Mouse (Mus musculus): ENCODE data around the gene Haao.
A peak's percentile ranks its signal among the peaks of the same experiment; 100 is the strongest.

Haao gene

GRCm38 (mm10) chr17:83847815-83848214, at the start of gene Haao:
Gene Haao, minus strand, starts transcription at chr17:83847963.
- DNase-seq, result no peak

- DNase-seq, result no peak
These were observed 49.6 kb upstream of the Haao start for GRCm38 (mm10) chr17:83897361-83897799.

GRCm38 (mm10) chr17:83896723-83897122, 49.0 kb upstream of the Haao start:
- DNase-seq, result peak; percentile 19

GRCm38 (mm10) chr17:83895321-83895770, 47.6 kb upstream of the Haao start:
- no peak for DNase-seq

GRCm38 (mm10) chr17:83893134-83893533, 45.4 kb upstream of the Haao start:
- no peak for DNase-seq

GRCm38 (mm10) chr17:83891864-83892263, 44.1 kb upstream of the Haao start:
- DNase-seq, result no peak

GRCm38 (mm10) chr17:83890373-83890696, 42.6 kb upstream of the Haao start:
- DNase-seq, result no peak

GRCm38 (mm10) chr17:83889691-83890372, 42.1 kb upstream of the Haao start:
- no peak for DNase-seq

- no peak for DNase-seq
These were observed 41.5 kb upstream of the Haao start for GRCm38 (mm10) chr17:83889329-83889690.

- no peak for DNase-seq
These were observed 39.5 kb upstream of the Haao start for GRCm38 (mm10) chr17:83887241-83887640.

GRCm38 (mm10) chr17:83886395-83886794, 38.6 kb upstream of the Haao start:
- no peak for DNase-seq

- DNase-seq, result no peak
These were observed 38.0 kb upstream of the Haao start for GRCm38 (mm10) chr17:83885750-83886149.

- DNase-seq, result no peak
These were observed 37.3 kb upstream of the Haao start for GRCm38 (mm10) chr17:83885021-83885582.

GRCm38 (mm10) chr17:83882788-83883187, 35.0 kb upstream of the Haao start:
- DNase-seq, result no peak

- no peak for DNase-seq
These were observed 33.3 kb upstream of the Haao start for GRCm38 (mm10) chr17:83881071-83881470.

GRCm38 (mm10) chr17:83880174-83880710, 32.5 kb upstream of the Haao start:
- DNase-seq, result no peak

- no peak for DNase-seq
These were observed 31.9 kb upstream of the Haao start for GRCm38 (mm10) chr17:83879631-83880030.

GRCm38 (mm10) chr17:83874610-83875009, 26.8 kb upstream of the Haao start:
- DNase-seq, result no peak

- DNase-seq, result no peak
These were observed 25.8 kb upstream of the Haao start for GRCm38 (mm10) chr17:83873363-83874141.

- peak; percentile 79 for DNase-seq
These were observed 25.1 kb upstream of the Haao start for GRCm38 (mm10) chr17:83872806-83873348.

GRCm38 (mm10) chr17:83871354-83871753, 23.6 kb upstream of the Haao start:
- no peak for DNase-seq

GRCm38 (mm10) chr17:83870385-83870784, 22.6 kb upstream of the Haao start:
- DNase-seq, result no peak

- DNase-seq, result no peak
These were observed 18.8 kb upstream of the Haao start for GRCm38 (mm10) chr17:83866582-83866981.

- DNase-seq, result no peak
These were observed 17.6 kb upstream of the Haao start for GRCm38 (mm10) chr17:83865366-83865765.
